Mouse (Mus musculus): ENCODE results near the gene Impdh2.

GRCm38 (mm10) chr9:108572321-108572720, 12.2 kb downstream of the Impdh2 start:
- no peak for TF ChIP-seq CTCF (IDR thresholded peaks at IDR 0.05; ENCODE audit: control insufficient read depth, insufficient read depth, low read length)
- no peak for TF ChIP-seq POLR2A (IDR thresholded peaks at IDR 0.05; ENCODE audit: borderline replicate concordance, control insufficient read depth, low read depth, low read length)
